Mouse (Mus musculus): ENCODE results near the gene Pgpep1.

The Pgpep1 gene

GRCm38 (mm10) chr8:70630532-70631381 is 29.4 kb downstream of the Pgpep1 start:
- peak; percentile 83 to 84 for DNase-seq

DNA sequence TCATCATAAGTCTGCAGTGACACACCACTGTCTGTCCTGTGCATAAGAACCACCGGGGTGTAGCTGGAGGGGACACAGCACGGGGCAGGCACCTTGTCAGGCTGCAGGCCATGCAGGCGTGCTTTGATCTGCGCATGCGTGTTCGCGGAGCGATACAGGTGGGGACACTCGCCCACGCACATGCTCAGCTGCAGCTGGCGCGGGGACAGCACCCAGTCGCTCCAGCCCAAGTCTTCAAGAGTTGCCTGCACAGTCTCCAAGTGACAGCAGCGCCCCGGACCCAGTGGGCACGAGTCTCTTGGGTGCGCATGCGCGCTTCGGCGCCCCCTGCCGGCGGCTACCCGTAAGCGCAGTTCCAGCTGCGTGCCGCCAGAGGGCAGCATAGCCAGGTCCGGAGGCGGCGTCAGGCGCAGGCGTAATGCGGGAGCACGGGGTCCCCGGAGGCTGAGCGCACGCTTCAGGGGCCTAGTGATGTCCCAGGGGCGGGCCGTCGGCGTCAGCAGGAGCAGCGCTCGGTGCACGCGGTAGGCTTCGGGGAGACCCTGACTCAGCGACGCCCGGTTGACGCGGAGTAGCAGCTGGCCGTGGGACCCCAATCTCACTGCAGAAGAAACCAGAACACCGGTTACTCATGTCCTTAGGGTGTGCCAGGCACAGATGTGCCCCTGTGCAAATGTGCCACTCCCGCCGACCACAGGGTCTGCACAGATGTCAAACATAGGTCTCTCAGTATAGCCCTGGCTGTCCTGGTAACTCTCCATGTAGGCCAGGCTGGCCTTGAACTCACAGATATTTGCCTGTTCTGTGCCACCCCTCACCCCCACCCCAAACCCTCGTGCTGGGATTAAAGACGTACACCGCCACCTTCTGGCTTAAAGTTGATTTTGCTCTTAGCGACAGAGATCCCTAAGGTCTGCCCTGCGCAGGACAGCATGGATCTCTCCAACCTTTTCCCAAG is 30.3 kb downstream of the Pgpep1 start:
- DNase-seq = peak; percentile 86 to 89

DNA sequence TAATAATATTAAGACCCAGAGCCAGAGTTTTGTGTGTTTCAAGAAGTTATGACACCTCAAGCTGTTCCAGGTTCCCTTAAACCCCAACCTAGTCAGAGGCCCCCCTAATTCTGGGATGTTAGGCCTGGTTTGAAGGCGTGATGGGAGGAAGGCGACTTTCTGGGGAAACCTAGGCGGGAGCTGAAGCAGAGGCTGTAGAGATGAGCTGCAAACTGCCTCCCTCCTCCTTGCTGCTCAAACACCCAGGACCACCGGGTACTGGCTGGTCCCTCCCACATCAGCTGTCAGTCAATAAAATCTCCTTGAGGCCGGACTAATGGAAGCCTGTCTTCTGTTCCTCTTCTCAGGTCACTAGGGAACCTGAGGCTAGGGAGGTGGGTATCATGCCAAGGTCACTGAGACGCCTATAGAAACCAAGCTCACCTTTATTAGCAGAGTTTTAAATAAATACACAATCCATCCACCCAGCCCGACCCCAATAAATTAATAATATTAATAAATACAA is 31.1 kb downstream of the Pgpep1 start:
- no peak for DNase-seq

GRCm38 (mm10) chr8:70627041-70627440 is 33.1 kb downstream of the Pgpep1 start:
- DNase-seq = no peak

DNA sequence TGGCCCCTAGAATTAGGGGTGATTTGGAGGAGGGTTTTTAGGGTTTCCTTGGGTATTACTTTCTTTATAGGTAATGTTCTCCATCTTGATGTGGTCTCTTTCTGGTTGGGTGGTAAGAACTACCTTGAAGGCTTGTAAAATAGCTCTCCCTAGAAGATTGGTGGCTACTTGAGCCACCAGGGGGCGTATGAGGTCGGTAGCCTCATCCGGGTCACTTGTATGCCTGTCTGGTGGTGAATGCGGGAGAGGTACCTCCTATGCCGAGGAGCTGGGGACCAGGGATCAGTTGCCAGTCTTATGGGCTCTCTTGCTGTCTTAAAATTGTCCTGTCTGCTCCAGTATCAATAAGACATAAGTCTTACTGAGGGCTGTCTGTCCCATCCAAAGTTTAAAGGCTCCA is 35.1 kb downstream of the Pgpep1 start:
- peak; percentile 61 to 75 for DNase-seq

DNA sequence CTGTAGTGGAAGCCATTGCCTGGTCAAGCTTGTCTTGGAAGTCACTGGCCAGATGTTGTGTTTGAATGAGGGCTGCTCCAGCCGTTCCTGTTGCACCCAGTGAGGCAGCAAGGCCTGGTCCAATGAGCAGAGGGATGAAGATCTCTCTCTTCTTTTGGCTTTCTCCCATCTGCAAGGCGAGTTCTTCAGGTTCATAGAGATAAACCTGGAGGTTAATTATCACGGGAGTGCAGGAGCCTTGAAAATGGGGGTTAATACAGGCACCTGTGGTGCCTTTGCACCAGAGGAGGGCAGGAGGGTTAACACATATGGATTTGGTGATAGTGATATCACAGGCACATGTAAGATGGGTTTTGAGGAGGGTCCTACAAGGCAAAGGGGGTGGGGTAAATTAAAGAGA is 38.0 kb downstream of the Pgpep1 start:
- no peak for DNase-seq

DNA sequence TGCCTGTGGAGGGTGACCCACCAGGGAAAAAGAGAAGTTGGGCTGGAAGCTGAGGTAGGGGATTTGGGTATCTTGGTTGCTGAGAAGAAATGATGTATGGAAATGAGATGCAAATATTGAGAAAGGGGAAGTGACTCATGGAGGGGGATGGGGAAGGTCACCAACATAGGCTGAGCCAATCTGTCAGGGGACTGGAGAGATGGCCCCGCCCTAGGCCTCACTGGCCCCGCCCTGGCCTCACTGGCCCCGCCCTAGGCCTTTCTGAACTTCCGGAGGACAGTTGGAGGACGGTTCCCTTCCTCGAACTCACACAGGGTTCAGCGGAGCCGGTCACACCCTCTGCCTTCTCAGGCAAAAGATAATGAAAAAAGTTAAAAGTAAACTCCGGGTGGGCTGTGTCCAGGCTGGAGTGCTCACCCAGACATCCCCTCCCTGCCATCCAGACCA is 41.3 kb downstream of the Pgpep1 start:
- peak in 1 of 2 experiments; percentile 35 for DNase-seq

DNA sequence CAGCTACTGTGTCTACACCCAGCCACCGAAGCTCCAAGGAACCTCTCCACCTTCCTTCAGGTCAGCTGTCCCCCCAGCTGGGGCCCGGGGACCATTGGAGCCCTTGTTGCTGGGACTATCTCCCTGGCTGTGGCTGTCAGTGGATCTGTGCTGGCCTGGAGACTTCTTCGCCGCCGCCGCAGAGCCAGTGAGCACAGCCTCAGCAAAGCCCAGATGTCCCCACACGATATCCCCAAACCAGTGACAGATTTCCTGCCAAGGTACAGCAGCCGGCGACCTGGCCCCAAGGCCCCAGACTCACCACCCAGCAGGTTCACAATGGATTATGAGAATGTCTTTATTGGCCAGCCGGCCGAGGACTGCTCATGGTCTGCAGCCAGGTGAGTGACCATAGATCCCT is 42.2 kb downstream of the Pgpep1 start:
- no peak for DNase-seq

GRCm38 (mm10) chr8:70616645-70617044 is 43.5 kb downstream of the Pgpep1 start:
- DNase-seq = no peak

GRCm38 (mm10) chr8:70615894-70616293 is 44.3 kb downstream of the Pgpep1 start, which contains the start of gene Lrrc25:
Gene Lrrc25 (plus strand): TSS chr8:70616155.
- no peak for DNase-seq

DNA sequence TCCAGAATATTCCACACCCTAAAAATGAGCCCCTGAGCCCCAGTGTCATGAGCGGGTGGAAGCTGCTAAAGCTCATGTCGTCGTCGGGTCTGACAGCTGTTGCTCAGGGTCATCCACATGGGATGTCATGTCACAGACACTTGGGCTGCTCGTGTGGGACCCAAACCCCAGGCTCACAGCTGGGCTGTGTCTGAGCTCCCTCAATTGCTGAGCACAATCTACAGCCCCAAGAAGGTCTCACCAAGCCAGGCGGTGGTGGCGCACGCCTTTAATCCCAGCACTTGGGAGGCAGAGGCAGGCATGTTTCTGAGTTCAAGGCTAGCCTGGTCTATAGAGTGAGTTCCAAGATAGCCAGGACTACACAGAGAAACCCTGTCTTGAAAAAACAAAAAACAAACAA is 44.9 kb downstream of the Pgpep1 start:
- no peak for DNase-seq

DNA sequence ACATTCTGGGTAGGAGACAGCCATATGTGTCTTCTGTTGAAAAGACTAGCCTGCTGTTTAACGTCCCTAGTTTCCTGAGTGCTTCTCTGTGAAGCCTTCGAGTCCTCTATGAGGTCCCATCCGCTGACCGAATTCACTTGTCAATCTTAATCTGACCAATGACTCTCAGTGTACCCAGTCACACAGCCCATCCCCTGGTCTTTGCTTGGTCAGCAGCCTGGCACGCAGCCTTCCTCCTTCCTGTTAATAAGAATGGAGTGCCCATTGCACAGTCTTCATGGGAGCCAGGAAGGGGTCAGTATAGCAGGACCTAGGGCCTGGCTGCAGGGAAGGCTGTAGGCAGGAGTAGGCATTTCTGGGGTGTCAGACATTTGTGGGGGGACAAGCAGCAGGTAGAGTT is 45.7 kb downstream of the Pgpep1 start:
- no peak for DNase-seq

- no peak for DNase-seq
Measured at GRCm38 (mm10) chr8:70613763-70614162, 46.4 kb downstream of the Pgpep1 start.

- peak; percentile 74 to 90 for DNase-seq
Measured at GRCm38 (mm10) chr8:70611849-70612248, 48.3 kb downstream of the Pgpep1 start.

DNA sequence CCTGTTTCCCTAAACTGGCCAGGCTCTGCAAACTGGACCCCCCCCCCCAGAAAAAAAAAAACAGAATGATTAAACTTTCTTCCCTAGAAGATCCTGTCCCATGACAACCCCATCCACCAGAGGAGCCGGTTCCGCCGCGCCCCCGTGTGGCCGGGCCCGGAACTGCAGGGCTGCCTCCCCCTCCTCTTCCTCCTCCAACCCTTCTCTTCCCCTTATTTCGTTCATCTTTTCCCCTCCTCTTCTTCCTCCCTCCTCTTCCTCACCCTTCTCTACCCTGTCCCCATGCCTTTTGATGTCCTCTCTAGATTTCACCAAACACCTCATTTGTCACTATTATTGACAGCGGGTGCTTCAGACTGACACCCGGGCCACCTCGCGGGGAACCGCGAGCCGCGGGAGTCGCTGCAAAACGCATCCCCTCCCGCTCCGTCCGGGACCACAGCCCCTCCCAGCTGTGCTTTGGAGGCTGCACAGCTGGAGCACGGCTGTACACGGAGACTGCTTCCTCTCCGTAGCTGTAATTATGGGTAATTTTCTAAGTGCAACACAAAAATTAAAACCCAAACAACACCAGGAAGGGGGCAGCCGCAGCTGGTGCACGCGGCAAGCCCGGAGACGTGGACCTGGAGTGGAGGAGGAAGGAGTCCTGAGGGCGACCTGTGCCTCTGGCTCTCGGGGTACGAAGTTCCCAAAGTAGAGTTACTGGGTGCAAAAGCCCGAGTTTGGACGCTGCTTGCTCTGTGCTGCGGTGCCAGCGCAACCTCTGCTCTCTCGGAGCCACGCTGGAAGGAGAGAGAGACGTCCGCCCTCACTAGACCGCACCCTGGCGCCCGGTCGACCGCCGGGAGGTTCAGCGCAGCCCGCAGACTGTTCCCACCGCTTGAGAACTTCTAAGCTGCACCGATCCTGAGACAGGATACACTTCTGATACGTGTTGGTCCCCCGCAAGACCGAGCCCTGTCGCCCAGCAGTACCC is 49.1 kb downstream of the Pgpep1 start:
- peak; percentile 62 to 80 for DNase-seq

- DNase-seq = peak; percentile 84 to 91
Measured at GRCm38 (mm10) chr8:70609849-70610795, 50.1 kb downstream of the Pgpep1 start.

DNA sequence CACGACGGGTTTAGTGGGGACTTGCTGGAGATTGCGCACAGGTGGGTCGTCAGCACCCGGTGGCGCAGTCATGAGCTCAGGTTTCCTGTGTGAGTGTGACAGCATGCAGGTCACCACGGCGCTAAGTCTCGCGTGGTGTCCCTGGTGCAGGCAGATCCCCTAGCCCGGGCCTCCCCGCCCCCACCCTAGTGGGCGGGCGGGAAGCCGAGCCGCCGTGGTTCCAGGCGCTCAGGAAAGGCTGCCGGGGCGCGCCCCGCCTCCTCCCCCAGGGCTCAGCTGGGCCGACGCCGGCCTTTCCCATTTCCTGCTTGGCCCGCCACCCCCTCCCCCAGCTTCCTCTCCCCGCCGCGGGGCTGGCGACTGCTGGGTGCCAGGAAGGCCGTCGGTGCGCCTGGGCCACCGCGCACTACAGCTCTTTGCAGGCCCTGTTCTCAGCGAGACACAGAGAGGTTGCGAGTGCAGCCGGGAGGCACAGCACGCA is 50.8 kb downstream of the Pgpep1 start:
- DNase-seq = peak; percentile 81 to 85

- DNase-seq = no peak
Measured at GRCm38 (mm10) chr8:70608749-70609367, 51.3 kb downstream of the Pgpep1 start, which contains the start of gene Ssbp4. Gene Ssbp4 (minus strand): TSS chr8:70608872.

DNA sequence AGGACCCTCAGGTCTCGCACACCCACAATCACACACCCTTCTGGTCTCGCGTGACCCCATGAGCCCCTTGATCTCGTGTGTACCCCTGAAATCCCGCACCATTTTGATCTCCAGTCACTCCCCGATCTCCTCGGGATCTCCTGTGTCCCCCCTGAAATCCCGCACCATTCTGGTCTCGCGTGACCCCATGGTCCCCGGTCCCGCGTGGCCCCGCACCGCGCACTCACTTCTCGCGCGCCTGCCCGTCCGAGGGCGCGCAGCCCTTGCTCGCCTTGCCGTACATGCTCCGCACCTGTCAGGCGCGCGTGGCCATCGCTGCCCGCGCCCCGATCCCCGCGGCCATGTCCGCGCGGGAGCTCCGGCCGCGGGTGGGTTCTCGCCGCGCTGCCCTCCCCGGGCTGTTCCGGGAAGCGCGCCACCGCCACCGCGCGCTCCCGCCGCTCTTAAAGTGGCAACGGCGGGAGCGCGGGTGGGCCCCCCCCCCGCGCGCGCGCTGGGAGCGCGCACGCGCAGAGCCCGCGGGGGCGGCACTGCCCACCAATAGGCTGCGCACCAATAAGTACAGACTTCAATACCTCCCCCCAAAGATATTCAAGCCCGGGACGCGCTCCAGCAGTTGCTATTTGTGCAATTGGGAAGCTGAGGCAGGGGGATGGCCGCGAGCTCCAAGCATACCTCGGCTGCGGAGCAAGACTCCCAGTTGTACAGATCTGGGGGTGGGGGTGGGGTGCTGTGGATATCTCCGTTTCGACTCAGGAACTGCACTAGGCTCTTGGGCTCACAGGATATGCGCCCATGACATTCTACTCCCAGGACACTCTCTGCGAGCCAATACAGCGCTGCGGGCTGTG is 52.1 kb downstream of the Pgpep1 start:
- DNase-seq = no peak

Data from kidney, adult 8-10 months (tissue).